Mouse (Mus musculus) limb, embryonic 11.5 days (tissue): ENCODE measurements at regions not wholly inside any gene's neighbourhood (a gene's known extent, or its start where the extent isn't known, plus 50 kb on each side); places are given as distances from the start of the nearest gene placed in this dataset.

Experiments used
- ATAC-seq: fragments of 200-750 bp; cut with Nextera tagmentation; 2 replicates; pipeline ENCODE4 v1.8.0; 2017; ENCODE audit warnings: low read depth; ENCODE audit not compliant: insufficient number of reproducible peaks, low FRiP score, low TSS enrichment
- DNase-seq: peaks from one replicate; pipeline ENCODE4 v3.0.0-alpha.2; 2015; ENCODE audit warnings: low spot score
- H3K27ac ChIP-seq: fragments of 300-500 bp; sonication (generic); replicated peaks from 2 replicates; pipeline ENCODE4 v1.5.1; 2014; ENCODE audit warnings: low read depth, mild to moderate bottlenecking, low read length
- H3K27me3 ChIP-seq: fragments of 300-500 bp; sonication (generic); 2 replicates; pipeline ENCODE4 v1.6.1; 2014; ENCODE audit warnings: mild to moderate bottlenecking, low read length, mixed read lengths; ENCODE audit not compliant: control insufficient read depth, insufficient read depth
- H3K36me3 ChIP-seq: fragments of 300-500 bp; sonication (generic); 2 replicates; pipeline ENCODE4 v1.6.1; 2014; ENCODE audit warnings: mild to moderate bottlenecking, low read length, moderate library complexity, mixed read lengths; ENCODE audit not compliant: control insufficient read depth, insufficient read depth
- H3K4me1 ChIP-seq: fragments of 300-500 bp; sonication (generic); 2 replicates; pipeline ENCODE4 v1.6.1; 2014; ENCODE audit warnings: low read length, mixed read lengths; ENCODE audit not compliant: control insufficient read depth, insufficient read depth
- H3K4me2 ChIP-seq: fragments of 300-500 bp; sonication (generic); 2 replicates; pipeline ENCODE4 v1.6.1; 2014; ENCODE audit warnings: low read depth, mild to moderate bottlenecking, moderate library complexity; ENCODE audit not compliant: severe bottlenecking
- H3K4me3 ChIP-seq: fragments of 300-500 bp; sonication (generic); 2 replicates; pipeline ENCODE4 v1.5.1; 2014; ENCODE audit warnings: low read depth, low read length
- H3K9ac ChIP-seq: fragments of 300-500 bp; sonication (generic); 2 replicates; pipeline ENCODE4 v1.6.1; 2014; ENCODE audit warnings: mild to moderate bottlenecking, low read length
- H3K9me3 ChIP-seq: fragments of 300-500 bp; sonication (generic); 2 replicates; pipeline ENCODE4 v1.6.1; 2016; ENCODE audit warnings: low read length; ENCODE audit not compliant: control insufficient read depth
- WGBS: fragments of 180-500 bp; shearing (Covaris S2); extraction: QIAGEN DNeasy Blood & Tissue Kit; methylation state at CpG from one replicate; pipeline ENCODE4 v1.1.7; 2014; 5-methylcytosine and 5-hydroxymethylcytosine counted together

DNA sequence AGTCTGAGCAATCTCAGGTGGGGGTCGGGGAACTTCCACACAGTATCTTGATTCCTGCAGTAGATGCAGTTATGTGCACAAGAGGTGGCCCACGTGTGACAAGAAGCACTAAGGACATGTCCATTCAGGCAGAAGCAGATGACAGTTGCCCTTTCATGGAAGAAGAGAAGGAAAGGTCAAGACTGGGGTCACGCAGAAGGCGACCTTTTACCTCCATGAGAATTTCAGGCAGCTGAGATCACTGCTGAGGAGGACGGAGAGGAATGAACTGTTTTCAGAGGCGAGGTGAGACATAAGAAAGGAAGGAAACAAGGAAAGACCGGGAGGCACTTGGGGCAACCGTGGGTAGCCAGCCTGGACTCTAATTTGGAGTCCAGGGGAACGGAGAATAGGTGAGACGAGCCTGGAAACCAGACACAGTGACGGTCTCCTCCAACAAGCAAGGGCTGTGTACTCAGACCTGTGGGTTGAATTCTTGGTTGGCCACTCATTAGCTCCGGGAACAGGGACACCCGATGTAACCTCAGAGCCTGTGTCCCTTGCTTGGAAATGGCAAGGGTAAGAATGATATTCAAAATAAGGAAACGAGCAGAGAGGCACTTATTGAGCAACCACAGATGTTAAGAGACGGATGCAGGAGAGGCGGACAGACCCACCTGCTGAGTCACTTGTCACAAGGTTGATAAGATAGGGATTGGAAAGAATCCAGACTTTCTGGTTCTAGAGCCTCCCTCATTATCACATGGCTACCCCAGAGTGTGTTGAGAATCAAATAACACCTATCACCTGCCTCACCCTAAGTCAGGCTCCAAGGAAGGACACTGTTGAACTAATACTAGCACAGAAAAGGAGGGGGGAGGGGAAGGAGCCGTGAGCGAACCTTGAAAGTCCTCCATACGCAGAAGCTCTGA is 121.4 kb upstream of the Adgrl2 start:
- WGBS = 45% methylated on average over 19 of the region's 19 CpGs
- Histone ChIP-seq H3K36me3 (no peaks in the 10 kb centered on the region), H3K4me3 (no peak overlapping the region), H3K4me2 (no peak overlapping the region), H3K4me1 (peaks cover 19% of the 10 kb centered on the region), H3K27me3 (no peaks in the 10 kb centered on the region), H3K9ac (0 out of 2 replicates have a peak overlapping the region, but pooled peaks have one; percentile 3), H3K27ac (no peak overlapping the region), H3K9me3 (no peaks in the 10 kb centered on the region)
- no peak for ATAC-seq
- DNase-seq = peak; percentile 31

DNA sequence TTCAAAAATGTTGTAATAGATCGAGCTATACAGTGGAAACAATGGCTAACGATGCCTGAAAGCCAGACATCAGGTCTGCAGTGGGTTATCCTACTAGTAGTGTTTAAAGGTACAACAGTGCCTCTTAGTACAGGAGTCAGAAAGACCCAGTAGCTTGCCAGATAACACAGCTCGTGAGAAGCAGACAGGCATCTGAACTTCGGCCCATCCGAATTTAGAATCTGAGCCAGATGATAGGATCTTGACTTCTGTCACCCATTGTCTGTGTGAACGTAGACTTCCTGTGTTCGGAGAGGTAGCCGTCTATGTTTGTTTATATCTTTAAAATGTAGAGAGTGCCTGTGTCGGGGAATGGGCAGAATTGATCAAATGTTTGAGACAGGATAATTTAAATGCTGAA is 120.5 kb upstream of the Adgrl2 start:
- Histone ChIP-seq H3K4me1 (peaks cover 19% of the 10 kb centered on the region), H3K4me2 (no peak overlapping the region), H3K9ac (no peak overlapping the region), H3K36me3 (no peaks in the 10 kb centered on the region), H3K9me3 (no peaks in the 10 kb centered on the region), H3K27me3 (no peaks in the 10 kb centered on the region), H3K27ac (no peak overlapping the region), H3K4me3 (no peak overlapping the region)
- no peak for ATAC-seq
- no peak for DNase-seq
- 46% methylated on average over 9 of the region's 9 CpGs for WGBS

DNA sequence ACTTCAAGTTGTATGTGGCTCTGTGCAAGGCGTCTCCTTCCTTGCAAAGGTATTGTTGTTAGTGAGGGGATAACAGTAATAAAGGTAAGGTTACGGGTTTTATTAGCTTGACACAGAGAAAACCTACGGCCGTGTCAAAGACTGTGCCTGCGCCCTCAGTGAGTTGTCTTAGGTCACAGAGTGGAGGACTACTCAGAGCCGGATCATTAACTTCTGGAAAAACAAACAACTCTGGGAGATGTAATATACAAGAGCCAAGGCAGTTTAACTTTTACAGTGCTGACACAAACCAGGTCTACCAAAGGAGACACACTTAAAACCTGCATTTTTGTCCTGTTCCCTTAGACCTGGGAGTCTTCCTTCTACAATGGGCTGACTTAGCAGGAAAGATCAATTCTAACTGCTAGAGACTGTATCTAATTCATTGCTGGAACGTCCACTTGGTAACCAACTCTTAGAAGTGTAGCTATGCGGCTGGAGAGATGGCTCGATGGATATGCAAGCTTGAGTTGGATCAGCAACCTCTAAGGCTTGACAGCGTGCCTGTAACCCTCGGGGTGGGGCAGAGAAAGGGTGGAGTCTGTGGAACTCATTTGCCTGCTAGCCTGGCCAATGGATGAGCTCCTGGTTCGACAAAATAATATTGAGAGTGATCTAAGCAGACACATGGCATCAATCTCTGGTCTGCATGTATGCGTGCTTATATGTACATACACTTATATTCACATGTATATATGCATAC is 115.5 kb upstream of the Adgrl2 start:
- Histone ChIP-seq H3K36me3 (no peaks in the 10 kb centered on the region), H3K4me3 (no peak overlapping the region), H3K4me1 (peaks cover 4% of the 10 kb centered on the region), H3K9me3 (no peaks in the 10 kb centered on the region), H3K27me3 (no peaks in the 10 kb centered on the region), H3K27ac (no peak overlapping the region), H3K4me2 (no peak overlapping the region), H3K9ac (no peak overlapping the region)
- WGBS = 57% methylated on average over 13 of the region's 13 CpGs
- ATAC-seq = no peak
- DNase-seq = no peak

DNA sequence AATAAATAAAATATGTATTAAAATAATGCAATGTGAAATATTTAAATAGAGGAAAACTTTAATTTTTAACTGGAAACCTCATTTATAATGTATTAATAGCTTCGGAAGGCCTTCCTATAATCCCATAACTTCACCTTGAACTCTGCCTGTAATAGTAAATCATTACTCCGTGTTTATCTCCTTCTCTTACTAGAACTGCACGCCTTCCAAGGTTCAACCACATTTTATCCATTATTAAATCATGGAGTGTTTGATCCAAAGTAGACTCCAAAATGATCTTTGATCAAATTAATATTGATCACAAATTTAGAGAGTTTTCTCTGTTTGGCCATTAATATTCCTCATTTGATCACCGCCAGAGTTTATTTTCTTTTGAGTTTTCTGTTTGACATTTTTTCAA is 114.8 kb upstream of the Adgrl2 start:
- H3K9ac ChIP-seq = no peak overlapping the region
- ATAC-seq (no peak), DNase-seq (no peak)
- H3K27ac ChIP-seq = no peak overlapping the region
- no peaks in the 10 kb centered on the region for H3K4me1 ChIP-seq
- no peaks in the 10 kb centered on the region for H3K36me3 ChIP-seq
- H3K27me3 ChIP-seq = no peaks in the 10 kb centered on the region
- H3K4me3 ChIP-seq = no peak overlapping the region
- no peak overlapping the region for H3K4me2 ChIP-seq
- WGBS = 93% methylated on average over 4 of the region's 4 CpGs
- no peaks in the 10 kb centered on the region for H3K9me3 ChIP-seq

DNA sequence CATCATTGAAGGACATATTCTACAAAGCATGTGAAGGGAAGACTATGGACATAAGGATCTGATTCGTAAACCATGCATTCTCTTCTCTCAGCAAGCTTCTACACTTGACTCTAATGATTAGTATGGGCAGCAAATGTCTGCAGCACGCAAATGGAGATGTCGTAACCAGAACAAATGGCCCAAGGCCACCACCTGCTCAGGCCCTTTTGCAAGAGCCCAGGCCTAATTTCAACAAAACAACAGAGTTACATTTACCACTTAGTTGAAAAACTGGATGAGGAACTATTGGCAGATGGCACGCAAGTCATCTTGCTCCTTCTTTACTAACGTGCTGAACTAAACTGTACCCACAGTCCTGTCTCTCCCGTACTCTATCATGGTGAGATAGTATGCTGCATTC is 113.7 kb upstream of the Adgrl2 start:
- Histone ChIP-seq H3K4me3 (no peak overlapping the region), H3K27me3 (no peaks in the 10 kb centered on the region), H3K27ac (no peak overlapping the region), H3K4me2 (no peak overlapping the region), H3K9me3 (no peaks in the 10 kb centered on the region), H3K4me1 (no peaks in the 10 kb centered on the region), H3K36me3 (no peaks in the 10 kb centered on the region), H3K9ac (no peak overlapping the region)
- ATAC-seq (no peak), DNase-seq (no peak)
- WGBS = 75% methylated on average over 6 of the region's 6 CpGs

DNA sequence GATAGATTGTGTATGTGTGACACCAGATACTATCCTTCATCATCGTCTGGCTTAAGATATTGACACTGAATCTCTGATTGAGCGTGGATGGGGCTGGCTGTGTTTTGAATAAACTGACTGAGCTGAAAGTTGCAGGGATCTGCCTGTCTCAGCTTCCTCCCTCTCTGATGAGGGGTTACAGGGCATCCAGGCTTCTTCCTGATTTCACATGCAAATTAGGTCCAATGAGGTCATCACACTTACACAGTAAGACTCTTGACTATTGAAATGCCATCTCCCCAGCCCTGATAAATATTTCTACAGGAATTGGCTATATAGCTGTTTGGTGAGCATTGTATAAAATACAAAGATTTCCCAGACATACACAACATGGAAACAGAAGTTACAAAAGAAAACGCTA is 113.1 kb upstream of the Adgrl2 start:
- Histone ChIP-seq H3K4me2 (no peak overlapping the region), H3K4me1 (no peaks in the 10 kb centered on the region), H3K4me3 (no peak overlapping the region), H3K27me3 (no peaks in the 10 kb centered on the region), H3K27ac (no peak overlapping the region), H3K9ac (no peak overlapping the region), H3K9me3 (no peaks in the 10 kb centered on the region), H3K36me3 (no peaks in the 10 kb centered on the region)
- ATAC-seq (no peak), DNase-seq (no peak)
- WGBS = 91% methylated on average over 3 of the region's 3 CpGs

DNA sequence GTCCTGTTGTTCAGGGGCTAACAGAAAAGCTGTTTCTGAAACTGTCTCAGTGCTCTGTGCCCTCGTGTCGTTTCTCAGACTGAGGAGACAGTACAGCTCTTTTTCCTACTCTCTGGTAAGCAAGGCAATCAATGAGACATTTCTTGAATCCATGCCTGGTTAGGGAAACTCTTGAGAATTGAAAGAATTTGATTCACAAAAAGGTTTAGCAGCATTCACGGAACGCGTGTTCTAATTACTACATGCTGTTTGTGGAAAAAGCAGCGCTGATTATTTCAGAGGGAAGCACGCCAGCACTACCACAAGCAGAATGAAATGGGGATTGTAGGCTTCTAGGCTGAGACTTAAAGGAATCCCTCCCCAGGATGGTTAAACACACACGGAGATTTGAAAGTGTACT is 112.5 kb upstream of the Adgrl2 start:
- Histone ChIP-seq H3K4me1 (no peaks in the 10 kb centered on the region), H3K4me2 (no peak overlapping the region), H3K9me3 (no peaks in the 10 kb centered on the region), H3K9ac (no peak overlapping the region), H3K36me3 (no peaks in the 10 kb centered on the region), H3K27ac (no peak overlapping the region), H3K4me3 (no peak overlapping the region), H3K27me3 (no peaks in the 10 kb centered on the region)
- ATAC-seq (no peak), DNase-seq (no peak)
- 81% methylated on average over 8 of the region's 8 CpGs for WGBS

DNA sequence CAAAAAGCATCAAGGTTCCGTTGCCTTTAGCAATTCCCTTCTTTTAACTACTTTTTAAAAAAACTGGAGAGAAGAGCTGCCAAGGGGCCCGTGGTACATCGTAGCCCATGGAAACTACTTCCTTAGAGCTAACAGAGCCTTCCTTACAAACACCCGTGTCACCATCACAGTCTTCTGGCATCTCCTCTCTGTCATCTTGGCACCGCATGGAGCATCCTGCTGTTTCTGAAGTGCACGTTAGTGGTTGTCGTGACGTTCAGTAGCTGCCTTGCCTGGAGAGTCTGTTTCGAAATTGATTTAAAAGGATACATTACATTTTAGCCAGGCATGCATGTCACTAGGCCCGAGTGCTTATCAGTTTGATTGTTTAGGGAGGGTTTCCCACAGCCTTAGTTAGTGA is 111.4 kb upstream of the Adgrl2 start:
- 80% methylated on average over 10 of the region's 10 CpGs for WGBS
- Histone ChIP-seq H3K4me1 (no peaks in the 10 kb centered on the region), H3K9me3 (no peaks in the 10 kb centered on the region), H3K4me3 (no peak overlapping the region), H3K9ac (no peak overlapping the region), H3K4me2 (no peak overlapping the region), H3K36me3 (no peaks in the 10 kb centered on the region), H3K27me3 (no peaks in the 10 kb centered on the region), H3K27ac (no peak overlapping the region)
- no peak for DNase-seq
- ATAC-seq = no peak
